26 mouse cellular contexts compared by ENCODE assay signal in the genomic region with DNA sequence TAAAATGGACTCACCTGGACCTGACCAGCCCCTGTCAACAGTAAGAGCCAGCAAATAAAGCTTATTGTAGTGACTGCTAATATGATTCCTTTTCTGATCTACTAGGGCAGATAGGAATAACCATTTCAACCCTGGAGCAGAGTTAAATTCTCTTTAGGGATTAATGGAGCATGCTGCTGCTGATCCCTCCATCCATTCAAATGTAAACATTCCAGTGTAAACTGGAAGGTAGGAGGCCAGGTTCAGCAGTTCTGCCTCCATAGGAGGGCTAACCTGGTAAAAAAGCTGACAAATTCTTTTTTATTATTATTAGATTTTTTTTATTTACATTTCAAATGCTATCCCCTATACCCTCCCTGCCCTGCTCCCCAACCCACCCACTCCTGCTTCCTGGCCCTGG.
"Had no signal": no experiment of that assay in that cellular context is flagged by ENCODE, and none has a peak within 500 bp of the region (broad histone marks: within the 10 kb centered on the region; RNA-seq: fewer than 3 reads in every experiment).

No protein-coding gene starts in this region.

- H3K9ac ChIP-seq: heart, embryonic 12.5 days; hindbrain, embryonic 12.5 days; hindbrain, embryonic 14.5 days; intestine, embryonic 15.5 days; limb, embryonic 12.5 days; liver, embryonic 13.5 days; liver, embryonic 15.5 days had no signal

- H3K4me3 ChIP-seq: heart, embryonic 10.5 days; heart, embryonic 12.5 days; hindbrain, embryonic 10.5 days; hindbrain, embryonic 12.5 days; intestine, embryonic 15.5 days; layer of hippocampus, adult 2 months; left cerebral cortex, adult 2 months; limb, embryonic 10.5 days; limb, embryonic 12.5 days; liver, embryonic 13.5 days; liver, embryonic 15.5 days had no signal

- H3K27ac ChIP-seq: heart, embryonic 10.5 days; hindbrain, embryonic 10.5 days; hindbrain, embryonic 12.5 days; hindbrain, embryonic 14.5 days; intestine, embryonic 15.5 days; layer of hippocampus, adult 2 months; left cerebral cortex, adult 2 months; limb, embryonic 10.5 days; limb, embryonic 12.5 days; liver, embryonic 13.5 days; liver, embryonic 15.5 days had no signal

- H3K27me3 ChIP-seq: heart, embryonic 12.5 days; hindbrain, embryonic 12.5 days; intestine, embryonic 15.5 days; limb, embryonic 12.5 days; liver, embryonic 13.5 days; liver, embryonic 15.5 days had no signal

- H3K36me3 ChIP-seq: heart, embryonic 10.5 days; heart, embryonic 12.5 days; hindbrain, embryonic 10.5 days; hindbrain, embryonic 12.5 days; intestine, embryonic 15.5 days; limb, embryonic 10.5 days; limb, embryonic 12.5 days; liver, embryonic 13.5 days; liver, embryonic 15.5 days had no signal

- ATAC-seq: hindbrain, embryonic 16.5 days; inflammation-experienced regulatory T-cells, adult 6 months; intestine, embryonic 15.5 days; intestine, postnatal 0 days had no signal

- DNase-seq: gastrocnemius, postnatal 14 days; heart, adult 18-20 months; heart, postnatal 10 days; heart, postnatal 4 days; kidney, adult 2 months; kidney, adult 9 months; kidney, postnatal 10 days; kidney, postnatal 25 days; kidney, postnatal 4 days; liver; liver, embryonic 13.5 days had no signal

- H3K9me3 ChIP-seq: heart, embryonic 10.5 days; heart, embryonic 12.5 days; hindbrain, embryonic 10.5 days; hindbrain, embryonic 12.5 days; intestine, embryonic 15.5 days; limb, embryonic 10.5 days; limb, embryonic 12.5 days; liver, embryonic 13.5 days; liver, embryonic 15.5 days had no signal

- H3K4me1 ChIP-seq: heart, embryonic 10.5 days; heart, embryonic 12.5 days; hindbrain, embryonic 10.5 days; hindbrain, embryonic 12.5 days; intestine, embryonic 15.5 days; limb, embryonic 10.5 days; limb, embryonic 12.5 days; liver, embryonic 13.5 days; liver, embryonic 15.5 days had no signal

- H3K4me2 ChIP-seq: heart, embryonic 12.5 days; hindbrain, embryonic 12.5 days; hindbrain, embryonic 14.5 days; intestine, embryonic 15.5 days; limb, embryonic 12.5 days; liver, embryonic 11.5 days; liver, embryonic 13.5 days; liver, embryonic 15.5 days had no signal
